Mouse (Mus musculus) midbrain, embryonic 13.5 days (tissue): ENCODE data around the gene Troap. TPM values are rescaled to one million over a fixed set of nuclear protein-coding genes. Genes with fewer than 3 reads are reported as not detected.

Experiments used
- ATAC-seq: fragments of 200-750 bp; cut with Nextera tagmentation; 2 replicates; pipeline ENCODE4 v1.8.0; 2017; ENCODE audit warnings: mild to moderate bottlenecking, moderate TSS enrichment, moderate library complexity
- H3K27ac ChIP-seq: fragments of 300-500 bp; sonication (generic); 2 replicates; pipeline ENCODE4 v1.5.1; 2015; ENCODE audit warnings: inconsistent platforms, mild to moderate bottlenecking, moderate library complexity
- H3K27me3 ChIP-seq: fragments of 300-500 bp; sonication (generic); 2 replicates; pipeline ENCODE4 v1.6.1; 2015; ENCODE audit warnings: mild to moderate bottlenecking, inconsistent platforms
- H3K36me3 ChIP-seq: fragments of 300-500 bp; sonication (generic); 2 replicates; pipeline ENCODE4 v1.6.1; 2015; ENCODE audit warnings: mild to moderate bottlenecking, inconsistent platforms
- H3K4me1 ChIP-seq: fragments of 300-500 bp; sonication (generic); replicated peaks from 2 replicates; pipeline ENCODE4 v1.6.1; 2015; ENCODE audit warnings: inconsistent platforms
- H3K4me2 ChIP-seq: fragments of 300-500 bp; sonication (generic); replicated peaks from 2 replicates; pipeline ENCODE4 v1.6.1; 2015; ENCODE audit warnings: moderate library complexity, mild to moderate bottlenecking, inconsistent platforms
- H3K4me3 ChIP-seq: fragments of 300-500 bp; sonication (generic); replicated peaks from 2 replicates; pipeline ENCODE4 v1.5.1; 2015; ENCODE audit warnings: mild to moderate bottlenecking, inconsistent platforms
- H3K9ac ChIP-seq: fragments of 300-500 bp; sonication (generic); replicated peaks from 2 replicates; pipeline ENCODE4 v1.6.1; 2015; ENCODE audit warnings: mild to moderate bottlenecking, inconsistent platforms
- H3K9me3 ChIP-seq: fragments of 300-500 bp; sonication (generic); 2 replicates; pipeline ENCODE4 v1.6.1; 2016; ENCODE audit warnings: mild to moderate bottlenecking, inconsistent platforms
- WGBS: fragments of 180-500 bp; shearing (Covaris S2); methylation state at CpG from one replicate; pipeline ENCODE4 v1.1.7; 2015; 5-methylcytosine and 5-hydroxymethylcytosine counted together
- polyA plus RNA-seq: library from polyadenylated mRNA; unstranded; fragments of >200 nt; fragmentation: Nextera tagmentation; extraction: Ambion mirVana; gene quantifications from 2 replicates; pipeline ENCODE4 v1.2.1, GENCODE M21; 2015

Troap gene
- polyA plus RNA-seq, 1 experiment from 2014 or later: 13.3 TPM

GRCm38 (mm10) chr15:99079804-99080203, 5.4 kb downstream of the Troap start:
- Histone ChIP-seq H3K36me3 (peaks cover 26% of the 10 kb centered on the region), H3K27me3 (peaks cover 16% of the 10 kb centered on the region), H3K9me3 (no peaks in the 10 kb centered on the region), H3K4me2 (no peak overlapping the region), H3K27ac (no peak overlapping the region), H3K4me3 (no peak overlapping the region), H3K4me1 (peaks cover 18% of the 10 kb centered on the region), H3K9ac (no peak overlapping the region)
- ATAC-seq: no peak
- WGBS: 87% methylated on average over 3 of the region's 3 CpGs

- H3K27ac ChIP-seq: no peak overlapping the region
- H3K4me3 ChIP-seq: no peak overlapping the region
- peaks cover 41% of the 10 kb centered on the region for H3K27me3 ChIP-seq
- WGBS: 92% methylated on average over 12 of the region's 12 CpGs
- no peak for ATAC-seq
- H3K36me3 ChIP-seq: peaks cover 26% of the 10 kb centered on the region
- H3K4me1 ChIP-seq: 0 out of 2 replicates have a peak, but pooled peaks cover 7% of the 10 kb centered on the region
- no peak overlapping the region for H3K4me2 ChIP-seq
- H3K9ac ChIP-seq: no peak overlapping the region
- no peaks in the 10 kb centered on the region for H3K9me3 ChIP-seq
Measured at GRCm38 (mm10) chr15:99082322-99082721, 7.9 kb downstream of the Troap start.

DNA sequence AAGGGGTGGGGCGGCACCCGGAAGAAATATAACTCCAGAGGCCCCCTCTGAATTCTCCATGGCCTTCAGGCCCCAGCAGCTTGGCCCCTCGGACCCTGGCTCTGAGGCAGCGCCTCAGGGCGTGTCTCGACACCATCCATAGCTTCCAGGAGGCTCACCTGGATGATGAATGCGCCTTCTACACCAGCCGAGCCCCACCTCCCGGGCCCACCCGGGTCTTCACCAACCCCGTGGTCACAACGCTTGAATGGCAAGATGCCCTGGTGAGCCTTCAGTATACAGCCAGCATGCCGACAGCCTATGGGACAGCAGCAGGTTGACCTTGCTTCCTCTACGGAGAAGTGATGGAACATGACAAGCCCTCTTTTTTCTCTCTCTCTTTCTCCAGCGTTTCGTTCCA, 8.5 kb downstream of the Troap start:
- Histone ChIP-seq H3K27ac (no peak overlapping the region), H3K4me3 (no peak overlapping the region), H3K27me3 (peaks cover 46% of the 10 kb centered on the region), H3K9ac (no peak overlapping the region), H3K9me3 (no peaks in the 10 kb centered on the region), H3K4me1 (peaks cover 9% of the 10 kb centered on the region; the same call in 1 of the 2 replicates), H3K4me2 (no peak overlapping the region), H3K36me3 (peaks cover 22% of the 10 kb centered on the region)
- WGBS: 90% methylated on average over 16 of the region's 16 CpGs
- no peak for ATAC-seq

- Histone ChIP-seq H3K9me3 (no peaks in the 10 kb centered on the region), H3K4me3 (no peak overlapping the region), H3K27ac (no peak overlapping the region), H3K4me1 (peaks cover 13% of the 10 kb centered on the region), H3K9ac (no peak overlapping the region), H3K4me2 (no peak overlapping the region), H3K36me3 (peaks cover 18% of the 10 kb centered on the region), H3K27me3 (peaks cover 51% of the 10 kb centered on the region)
- no peak for ATAC-seq
- 72% methylated on average over 9 of the region's 9 CpGs for WGBS
Measured at GRCm38 (mm10) chr15:99083258-99083657, 8.9 kb downstream of the Troap start.

DNA sequence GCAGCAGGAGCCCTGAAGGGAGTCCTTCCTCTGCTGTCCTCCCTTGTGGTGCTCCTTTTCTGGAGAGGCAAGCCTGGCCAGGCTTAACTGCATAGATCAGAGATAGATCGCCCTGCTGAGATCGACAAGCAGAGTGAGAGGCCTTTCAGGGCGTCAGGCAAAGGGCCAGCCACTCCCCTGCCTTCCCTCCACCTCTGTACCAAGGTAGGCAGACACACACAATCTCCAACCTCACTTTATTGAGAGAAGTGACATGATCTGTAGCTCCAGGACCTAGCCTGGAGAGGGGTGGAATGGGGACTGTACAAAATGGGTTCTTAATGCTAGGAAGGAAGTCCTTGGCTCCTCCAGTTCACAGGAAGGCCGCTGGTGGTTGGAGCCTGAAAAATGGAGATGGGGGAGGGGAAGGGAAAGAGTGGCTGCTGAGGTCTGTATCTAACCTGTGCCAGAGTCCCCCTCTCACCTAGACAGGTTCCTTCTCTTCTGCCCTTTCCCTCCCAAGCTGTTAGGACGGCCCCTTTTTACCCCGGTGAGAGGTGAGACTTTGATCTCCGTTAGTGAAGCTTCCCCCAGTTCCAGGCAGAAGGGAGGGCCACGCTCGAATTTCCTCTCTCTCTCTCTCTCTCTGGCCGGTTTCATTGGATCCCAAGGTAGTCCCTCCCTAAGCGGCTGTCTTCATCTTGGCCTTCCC, 9.6 kb downstream of the Troap start:
- H3K27me3 ChIP-seq: peaks cover 58% of the 10 kb centered on the region
- H3K4me2 ChIP-seq: peak overlapping the region; percentile 25; the same call in 1 of the 2 replicates
- WGBS: 15% methylated on average over 11 of the region's 11 CpGs
- peaks cover 20% of the 10 kb centered on the region for H3K4me1 ChIP-seq
- peaks cover 18% of the 10 kb centered on the region for H3K36me3 ChIP-seq
- H3K9me3 ChIP-seq: no peaks in the 10 kb centered on the region
- 0 out of 2 replicates have a peak overlapping the region, but pooled peaks have one; percentile 8 for H3K4me3 ChIP-seq
- no peak overlapping the region for H3K27ac ChIP-seq
- ATAC-seq: no peak
- no peak overlapping the region; the same call in 1 of the 2 replicates for H3K9ac ChIP-seq

DNA sequence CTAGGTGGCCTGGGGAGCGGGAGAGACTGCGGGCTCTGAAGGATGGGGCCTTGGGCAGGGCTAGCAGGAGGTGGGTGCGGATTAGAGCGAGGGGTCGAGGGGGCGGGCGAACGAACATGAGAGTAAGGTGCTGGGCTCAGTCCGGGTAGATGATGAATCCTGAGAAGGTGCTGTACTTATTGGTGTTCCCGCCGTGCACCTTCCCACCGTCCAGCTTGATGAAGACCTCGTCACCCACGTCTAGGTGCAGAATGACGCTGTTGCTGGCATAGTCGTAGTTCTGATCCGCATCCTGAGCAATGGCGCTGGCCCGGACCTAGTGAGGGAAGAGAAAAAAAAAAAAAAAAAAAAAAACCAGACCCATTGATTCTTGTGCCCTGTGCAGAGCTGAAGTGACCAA, 10.2 kb downstream of the Troap start:
- 0 out of 2 replicates have a peak overlapping the region, but pooled peaks have one; percentile 8 for H3K4me3 ChIP-seq
- ATAC-seq: no peak
- H3K27ac ChIP-seq: no peak overlapping the region
- H3K4me1 ChIP-seq: peaks cover 26% of the 10 kb centered on the region
- H3K4me2 ChIP-seq: peak overlapping the region; percentile 47
- no peak overlapping the region; the same call in 1 of the 2 replicates for H3K9ac ChIP-seq
- WGBS: 8% methylated on average over 19 of the region's 19 CpGs
- peaks cover 18% of the 10 kb centered on the region for H3K36me3 ChIP-seq
- H3K27me3 ChIP-seq: peaks cover 64% of the 10 kb centered on the region
- no peaks in the 10 kb centered on the region for H3K9me3 ChIP-seq

DNA sequence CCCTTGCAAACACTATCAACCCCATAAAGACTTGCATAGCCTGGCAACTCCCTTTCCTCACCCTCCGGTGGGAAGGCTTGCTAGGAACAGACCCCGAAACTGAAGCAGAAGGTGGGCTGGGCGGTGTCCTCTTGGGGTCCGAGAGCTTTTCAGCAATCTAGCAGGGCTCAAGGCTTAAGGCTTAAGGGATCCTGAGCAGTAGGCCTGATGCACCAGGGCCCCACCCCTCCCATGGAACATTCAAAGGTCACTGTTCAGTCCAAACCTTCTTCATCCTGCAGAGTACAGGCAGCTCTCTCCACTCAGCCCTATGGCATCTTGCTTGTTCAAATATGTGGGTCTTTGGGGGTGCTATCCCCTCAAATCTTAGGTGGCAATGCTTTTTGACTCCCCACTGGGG, 11.6 kb downstream of the Troap start:
- WGBS: 61% methylated on average over 4 of the region's 4 CpGs

DNA sequence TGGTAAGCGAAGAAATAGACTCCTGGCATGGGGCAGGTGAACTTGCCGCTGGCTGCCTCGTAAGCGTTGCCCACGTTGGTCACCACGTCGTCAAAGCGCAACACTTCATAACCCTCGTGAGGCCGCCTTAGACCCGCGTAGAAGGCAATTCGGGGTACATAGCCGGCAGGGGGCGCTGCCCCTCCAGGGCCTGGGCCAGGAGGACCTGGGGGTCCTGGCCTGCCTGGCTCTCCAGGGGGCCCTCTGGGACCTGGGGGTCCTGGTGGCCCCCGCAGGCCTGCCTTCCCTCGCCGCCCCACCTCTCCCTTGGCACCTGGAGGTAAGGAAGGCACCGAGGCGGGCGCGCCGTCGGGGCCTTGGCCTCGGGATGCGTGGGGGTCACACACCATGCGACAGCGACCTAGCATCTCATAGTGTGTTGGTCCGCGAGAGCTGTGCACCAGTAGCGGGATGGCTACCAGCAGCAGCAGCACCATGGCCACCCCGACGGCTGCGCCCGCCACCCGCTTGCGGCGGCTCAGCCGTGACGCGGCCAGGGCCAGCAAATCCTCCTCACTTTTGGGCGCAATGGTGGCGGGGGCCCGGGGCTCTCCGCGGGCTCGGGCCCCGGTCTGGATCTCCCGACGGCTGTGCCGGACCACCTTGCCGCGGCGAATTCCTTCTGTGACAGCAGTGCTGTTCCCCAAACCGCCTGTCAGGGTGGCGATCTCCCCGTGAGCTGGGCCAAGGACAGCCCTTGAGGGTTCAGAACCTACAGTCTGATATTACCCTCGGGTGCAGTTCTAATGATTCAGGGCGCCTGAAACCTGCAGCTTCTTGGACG, 13.1 kb downstream of the Troap start, which contains the start of gene C1ql4:
C1ql4 (minus strand) TSS at position 565 of the 823 bp plus-strand sequence.
- H3K9ac ChIP-seq: peak within 1 kb of the TSS; percentile 57
- H3K27ac ChIP-seq: peak within 1 kb of the TSS; percentile 39
- peak within 1 kb of the TSS; percentile 47 for H3K4me2 ChIP-seq
- H3K36me3 ChIP-seq: peaks cover 7% of the 10 kb centered on the region
- peaks cover 46% of the 10 kb centered on the region for H3K4me1 ChIP-seq
- WGBS: 8% methylated on average over 60 of the region's 60 CpGs
- no peaks in the 10 kb centered on the region for H3K9me3 ChIP-seq
- peaks cover 80% of the 10 kb centered on the region for H3K27me3 ChIP-seq
- H3K4me3 ChIP-seq: peak within 1 kb of the TSS; percentile 36
- ATAC-seq: no peak

More for the DNA sequence above, 11.6 kb downstream of the Troap start:
- Histone ChIP-seq H3K4me3 (peak overlapping the region; percentile 36), H3K9ac (no peak overlapping the region; the same call in 1 of the 2 replicates), H3K9me3 (no peaks in the 10 kb centered on the region), H3K27me3 (peaks cover 71% of the 10 kb centered on the region), H3K4me1 (peaks cover 40% of the 10 kb centered on the region), H3K4me2 (peak overlapping the region; percentile 47), H3K27ac (no peak overlapping the region), H3K36me3 (peaks cover 12% of the 10 kb centered on the region)
- ATAC-seq: no peak

DNA sequence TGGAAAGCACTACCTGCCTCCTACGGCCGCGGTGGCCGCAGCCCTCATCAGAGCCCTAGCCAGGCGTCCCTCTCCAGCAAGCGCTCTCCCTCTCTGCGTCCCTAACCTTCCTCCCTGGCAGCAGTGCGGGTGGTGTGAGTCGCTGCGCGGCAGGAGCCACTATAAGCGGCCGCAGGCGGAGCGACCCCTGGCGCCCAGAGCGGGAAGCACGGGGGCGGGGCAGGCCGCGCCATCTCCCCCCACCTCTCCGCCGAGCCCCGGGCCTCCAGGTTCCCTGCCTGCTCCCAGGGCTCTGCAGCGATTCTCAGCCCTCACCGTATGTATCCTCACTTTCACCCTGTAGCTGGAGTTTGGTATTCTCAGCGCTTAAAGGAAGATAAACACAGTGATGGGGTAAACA, 13.9 kb downstream of the Troap start:
- Histone ChIP-seq H3K9ac (peak overlapping the region; percentile 57), H3K4me3 (peak overlapping the region; percentile 36), H3K27me3 (peaks cover 83% of the 10 kb centered on the region), H3K9me3 (no peaks in the 10 kb centered on the region), H3K36me3 (no peaks in the 10 kb centered on the region), H3K27ac (peak overlapping the region; percentile 39), H3K4me2 (peak overlapping the region; percentile 47), H3K4me1 (peaks cover 51% of the 10 kb centered on the region)
- ATAC-seq: peak; percentile 63; the same call in 1 of the 2 replicates
- WGBS: 0% methylated on average over 27 of the region's 27 CpGs

DNA sequence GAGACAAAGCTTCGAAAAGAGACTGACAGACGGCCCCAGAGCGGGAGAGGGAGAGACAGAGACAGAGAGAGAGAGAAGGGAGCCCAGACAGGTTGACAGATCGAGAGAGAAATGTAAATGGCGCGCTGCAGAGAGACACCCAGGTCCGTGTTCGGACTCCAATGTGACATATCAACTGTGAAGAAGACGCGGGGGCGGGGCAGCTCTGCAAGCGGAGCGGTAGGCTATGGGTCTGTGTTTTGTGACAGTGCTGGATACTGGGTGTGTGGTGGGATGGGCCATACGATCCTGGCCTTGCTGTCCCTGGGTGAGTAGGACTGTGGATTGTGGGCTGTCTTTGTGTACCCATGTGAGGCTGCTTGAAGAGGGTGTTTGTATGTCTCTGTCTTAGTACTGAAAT, 14.7 kb downstream of the Troap start:
- Histone ChIP-seq H3K27ac (peak overlapping the region; percentile 76), H3K4me1 (peaks cover 57% of the 10 kb centered on the region), H3K9me3 (no peaks in the 10 kb centered on the region), H3K36me3 (no peaks in the 10 kb centered on the region), H3K4me3 (no peak overlapping the region), H3K27me3 (peaks cover 80% of the 10 kb centered on the region), H3K4me2 (peak overlapping the region; percentile 47), H3K9ac (peak overlapping the region; percentile 33)
- no peak for ATAC-seq
- 8% methylated on average over 14 of the region's 14 CpGs for WGBS

DNA sequence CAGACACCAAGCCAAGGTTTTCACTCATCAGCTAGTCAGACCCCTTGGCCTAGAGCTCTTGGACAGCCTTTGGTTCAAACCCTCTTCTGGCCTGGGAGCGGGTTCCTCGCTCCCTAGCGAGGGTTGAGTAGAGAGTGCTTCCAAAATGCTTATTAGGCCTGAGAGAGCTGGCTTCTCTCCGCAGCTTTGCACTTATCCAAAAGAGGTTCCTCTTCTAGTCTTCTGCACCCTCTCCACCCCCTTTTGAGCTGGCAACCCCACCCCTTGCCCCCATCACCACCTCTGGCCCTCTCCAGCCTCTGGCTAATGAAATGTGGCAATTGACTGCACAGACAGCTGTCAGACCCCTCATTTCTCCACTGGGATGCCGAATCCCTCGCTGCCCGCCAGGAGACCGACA, 18.5 kb downstream of the Troap start, which contains the start of gene Dnajc22:
Dnajc22 (plus strand) TSS at position 301 of the 400 bp plus-strand sequence.
- Histone ChIP-seq H3K4me3 (peak within 1 kb of the TSS; percentile 35), H3K4me2 (peak within 1 kb of the TSS; percentile 62), H3K36me3 (no peaks in the 10 kb centered on the region), H3K27ac (peak within 1 kb of the TSS; percentile 77), H3K4me1 (peaks cover 78% of the 10 kb centered on the region), H3K9me3 (no peaks in the 10 kb centered on the region), H3K27me3 (peaks cover 75% of the 10 kb centered on the region), H3K9ac (peak within 1 kb of the TSS; percentile 53)
- WGBS: 17% methylated on average over 8 of the region's 8 CpGs
- ATAC-seq: no peak
